Mouse (Mus musculus): Measurements from ENCODE around the gene Pcmt1. TPM values are rescaled to one million over a fixed set of nuclear protein-coding genes. Genes with fewer than 3 reads are reported as not detected.
"Not testable (repeated sequence)": the region's sequence is repeated elsewhere in the genome, so short reads cannot be mapped to it uniquely, and the experiment has no call there.

The Pcmt1 gene
- polyA plus RNA-seq, 1 experiment: 11.1 TPM

- no peak overlapping the region for H3K4me3 ChIP-seq (ENCODE audit: extremely low read depth, insufficient read depth, insufficient read length)
- no peaks in the 10 kb centered on the region for H3K4me1 ChIP-seq (ENCODE audit: control insufficient read depth, insufficient read depth, insufficient read length)
- H3K27me3 ChIP-seq (ENCODE audit: control insufficient read depth, insufficient read depth, low read length): no peaks in the 10 kb centered on the region
- no peak overlapping the region for H3K27ac ChIP-seq (ENCODE audit: insufficient read depth, low read length)
- DNase-seq (ENCODE audit: low read depth in 1 of 2, low spot score in 2 of 2): no peak
- 96% methylated on average over 3 of the region's 3 CpGs for WGBS
- peaks cover 3% of the 10 kb centered on the region for H3K36me3 ChIP-seq (ENCODE audit: control insufficient read depth, insufficient read depth, low read length)
- TF ChIP-seq POLR2A (IDR thresholded peaks at IDR 0.05; ENCODE audit: low read depth, low read length): no peak
- no peak for TF ChIP-seq CTCF (IDR thresholded peaks at IDR 0.05; ENCODE audit: extremely low read depth, insufficient read depth, insufficient read length, insufficient replicate concordance)
Observed at GRCm38 (mm10) chr10:7623861-7624518, 56.9 kb downstream of the Pcmt1 start.

GRCm38 (mm10) chr10:7622378-7622777 lies 58.6 kb downstream of the Pcmt1 start:
- no peak for DNase-seq (ENCODE audit: low read depth in 1 of 2, low spot score in 2 of 2)
- H3K27ac ChIP-seq (ENCODE audit: insufficient read depth, low read length): no peak overlapping the region
- H3K36me3 ChIP-seq (ENCODE audit: control insufficient read depth, insufficient read depth, low read length): peaks cover under 1% of the 10 kb centered on the region; the same call in 1 of the 2 replicates
- no peaks in the 10 kb centered on the region for H3K4me1 ChIP-seq (ENCODE audit: control insufficient read depth, insufficient read depth, insufficient read length)
- TF ChIP-seq POLR2A (IDR thresholded peaks at IDR 0.05; ENCODE audit: low read depth, low read length): no peak
- H3K4me3 ChIP-seq (ENCODE audit: extremely low read depth, insufficient read depth, insufficient read length): no peak overlapping the region
- no peaks in the 10 kb centered on the region for H3K27me3 ChIP-seq (ENCODE audit: control insufficient read depth, insufficient read depth, low read length)
- 89% methylated on average over 3 of the region's 3 CpGs for WGBS

- no peak for DNase-seq (ENCODE audit: low read depth in 1 of 2, low spot score in 2 of 2)
- Histone ChIP-seq H3K27me3 (ENCODE audit: control insufficient read depth, insufficient read depth, low read length) (no peaks in the 10 kb centered on the region), H3K36me3 (ENCODE audit: control insufficient read depth, insufficient read depth, low read length) (no peaks in the 10 kb centered on the region), H3K4me1 (ENCODE audit: control insufficient read depth, insufficient read depth, insufficient read length) (no peaks in the 10 kb centered on the region), H3K4me3 (ENCODE audit: extremely low read depth, insufficient read depth, insufficient read length) (no peak overlapping the region), H3K27ac (ENCODE audit: insufficient read depth, low read length) (no peak overlapping the region)
- 92% methylated on average over 5 of the region's 5 CpGs for WGBS
- TF ChIP-seq CTCF (IDR thresholded peaks at IDR 0.05; ENCODE audit: extremely low read depth, insufficient read depth, insufficient read length, insufficient replicate concordance) (no peak), POLR2A (IDR thresholded peaks at IDR 0.05; ENCODE audit: low read depth, low read length) (no peak)
Observed at GRCm38 (mm10) chr10:7620723-7621122, 60.2 kb downstream of the Pcmt1 start.

- Histone ChIP-seq H3K4me3 (ENCODE audit: extremely low read depth, insufficient read depth, insufficient read length) (no peak overlapping the region), H3K36me3 (ENCODE audit: control insufficient read depth, insufficient read depth, low read length) (no peaks in the 10 kb centered on the region), H3K27ac (ENCODE audit: insufficient read depth, low read length) (no peak overlapping the region), H3K27me3 (ENCODE audit: control insufficient read depth, insufficient read depth, low read length) (no peaks in the 10 kb centered on the region), H3K4me1 (ENCODE audit: control insufficient read depth, insufficient read depth, insufficient read length) (no peaks in the 10 kb centered on the region)
- no peak for TF ChIP-seq POLR2A (IDR thresholded peaks at IDR 0.05; ENCODE audit: low read depth, low read length)
- no peak for TF ChIP-seq CTCF (IDR thresholded peaks at IDR 0.05; ENCODE audit: extremely low read depth, insufficient read depth, insufficient read length, insufficient replicate concordance)
- 90% methylated on average over 5 of the region's 5 CpGs for WGBS
- DNase-seq (ENCODE audit: low read depth in 1 of 2, low spot score in 2 of 2): no peak
Observed at GRCm38 (mm10) chr10:7619821-7620241, 61.1 kb downstream of the Pcmt1 start.

GRCm38 (mm10) chr10:7617556-7617955 lies 63.4 kb downstream of the Pcmt1 start:
- H3K4me3 ChIP-seq (ENCODE audit: extremely low read depth, insufficient read depth, insufficient read length); H3K27me3 ChIP-seq (ENCODE audit: control insufficient read depth, insufficient read depth, low read length); H3K4me1 ChIP-seq (ENCODE audit: control insufficient read depth, insufficient read depth, insufficient read length); H3K36me3 ChIP-seq (ENCODE audit: control insufficient read depth, insufficient read depth, low read length); H3K27ac ChIP-seq (ENCODE audit: insufficient read depth, low read length); DNase-seq (ENCODE audit: low read depth in 1 of 2, low spot score in 2 of 2): not testable (repeated sequence)
- 75% methylated on average over 3 of the region's 3 CpGs for WGBS

- not testable (repeated sequence) for H3K4me1 ChIP-seq (ENCODE audit: control insufficient read depth, insufficient read depth, insufficient read length); H3K27ac ChIP-seq (ENCODE audit: insufficient read depth, low read length); H3K4me3 ChIP-seq (ENCODE audit: extremely low read depth, insufficient read depth, insufficient read length); H3K36me3 ChIP-seq (ENCODE audit: control insufficient read depth, insufficient read depth, low read length); H3K27me3 ChIP-seq (ENCODE audit: control insufficient read depth, insufficient read depth, low read length); DNase-seq (ENCODE audit: low read depth in 1 of 2, low spot score in 2 of 2)
- 89% methylated on average over 11 of the region's 11 CpGs for WGBS
Observed at GRCm38 (mm10) chr10:7617146-7617545, 63.8 kb downstream of the Pcmt1 start.

GRCm38 (mm10) chr10:7614834-7615233 lies 66.1 kb downstream of the Pcmt1 start:
- Histone ChIP-seq H3K36me3 (ENCODE audit: control insufficient read depth, insufficient read depth, low read length) (no peaks in the 10 kb centered on the region), H3K27ac (ENCODE audit: insufficient read depth, low read length) (no peak overlapping the region), H3K4me3 (ENCODE audit: extremely low read depth, insufficient read depth, insufficient read length) (no peak overlapping the region), H3K27me3 (ENCODE audit: control insufficient read depth, insufficient read depth, low read length) (no peaks in the 10 kb centered on the region), H3K4me1 (ENCODE audit: control insufficient read depth, insufficient read depth, insufficient read length) (no peaks in the 10 kb centered on the region)
- 94% methylated on average over 8 of the region's 8 CpGs for WGBS
- no peak for DNase-seq (ENCODE audit: low read depth in 1 of 2, low spot score in 2 of 2)
- no peak for TF ChIP-seq CTCF (IDR thresholded peaks at IDR 0.05; ENCODE audit: extremely low read depth, insufficient read depth, insufficient read length, insufficient replicate concordance)
- no peak for TF ChIP-seq POLR2A (IDR thresholded peaks at IDR 0.05; ENCODE audit: low read depth, low read length)

GRCm38 (mm10) chr10:7612210-7612609 lies 68.7 kb downstream of the Pcmt1 start:
- H3K27ac ChIP-seq (ENCODE audit: insufficient read depth, low read length); DNase-seq (ENCODE audit: low read depth in 1 of 2, low spot score in 2 of 2); H3K27me3 ChIP-seq (ENCODE audit: control insufficient read depth, insufficient read depth, low read length); H3K4me1 ChIP-seq (ENCODE audit: control insufficient read depth, insufficient read depth, insufficient read length); H3K36me3 ChIP-seq (ENCODE audit: control insufficient read depth, insufficient read depth, low read length); H3K4me3 ChIP-seq (ENCODE audit: extremely low read depth, insufficient read depth, insufficient read length): not testable (repeated sequence)
